Mouse (Mus musculus) kidney, adult 2 months (tissue): Measurements from ENCODE around the gene Il15ra.

ENCODE experiments used
- CTCF ChIP-seq: fragments of 200-500 bp; conservative IDR thresholded peaks from 2 replicates; pipeline ENCODE4 v1.5.1; 2011; ENCODE audit warnings: low read depth, mild to moderate bottlenecking, control low read depth, low read length, moderate library complexity, mixed read lengths; ENCODE audit not compliant: insufficient read depth, insufficient read length
- POLR2A ChIP-seq: fragments of 200-500 bp; IDR thresholded peaks from one replicate; pipeline ENCODE4 v1.6.1; 2011; ENCODE audit warnings: low read depth, low read length, control low read depth

- TF ChIP-seq CTCF (no peak), POLR2A (no peak)
These were observed 61.5 kb downstream of the Il15ra start for GRCm38 (mm10) chr2:11766485-11767160.
